Mouse (Mus musculus) heart, embryonic 16.5 days (tissue): ENCODE results near the gene Vcl. TPM values are rescaled to one million over a fixed set of nuclear protein-coding genes. Genes with fewer than 3 reads are reported as not detected.

Experiments
- ATAC-seq: fragments of 200-750 bp; cut with Nextera tagmentation; replicated peaks from 2 replicates; pipeline ENCODE4 v1.8.0; 2017; ENCODE audit warnings: moderate number of reproducible peaks; ENCODE audit not compliant: insufficient read depth, low FRiP score; ENCODE audit errors: extremely low read depth
- H3K27ac ChIP-seq: fragments of 300-500 bp; sonication (generic); 2 replicates; pipeline ENCODE4 v1.5.1; 2014; ENCODE audit warnings: mild to moderate bottlenecking, low read length, control low read depth, moderate library complexity
- H3K27me3 ChIP-seq: fragments of 300-500 bp; sonication (generic); 2 replicates; pipeline ENCODE4 v1.6.1; 2014; ENCODE audit warnings: low read length, mixed read lengths; ENCODE audit not compliant: control insufficient read depth, insufficient read depth
- H3K36me3 ChIP-seq: fragments of 300-500 bp; sonication (generic); 2 replicates; pipeline ENCODE4 v1.6.1; 2014; ENCODE audit not compliant: control insufficient read depth, insufficient read depth
- H3K4me1 ChIP-seq: fragments of 300-500 bp; sonication (generic); 2 replicates; pipeline ENCODE4 v1.6.1; 2014; ENCODE audit warnings: low read length, mixed read lengths; ENCODE audit not compliant: control insufficient read depth, insufficient read depth
- H3K4me2 ChIP-seq: fragments of 300-500 bp; sonication (generic); 2 replicates; pipeline ENCODE4 v1.6.1; 2014; ENCODE audit warnings: low read depth, mild to moderate bottlenecking, control low read depth, low read length
- H3K4me3 ChIP-seq: fragments of 300-500 bp; sonication (generic); 2 replicates; pipeline ENCODE4 v1.5.1; 2014; ENCODE audit warnings: mild to moderate bottlenecking, control low read depth, low read length
- H3K9ac ChIP-seq: fragments of 300-500 bp; sonication (generic); 2 replicates; pipeline ENCODE4 v1.6.1; 2014; ENCODE audit warnings: low read length, control low read depth
- H3K9me3 ChIP-seq: fragments of 300-500 bp; sonication (generic); replicated peaks from 2 replicates; pipeline ENCODE4 v1.6.1; 2016; ENCODE audit warnings: low read length; ENCODE audit not compliant: control insufficient read depth
- WGBS: fragments of 180-500 bp; shearing (Covaris S2); extraction: QIAGEN DNeasy Blood & Tissue Kit; methylation state at CpG from one replicate; pipeline ENCODE4 v1.1.7; 2014; 5-methylcytosine and 5-hydroxymethylcytosine counted together
- polyA plus RNA-seq: library from polyadenylated mRNA; unstranded; fragments of >200 nt; fragmentation: Nextera tagmentation; extraction: Ambion mirVana; gene quantifications from 2 replicates; pipeline ENCODE4 v1.2.1, GENCODE M21; 2015

The Vcl gene
- polyA plus RNA-seq, 1 experiment from 2014 or later: 89.3 TPM

GRCm38 (mm10) chr14:21076501-21077194, 147.4 kb downstream of the Vcl start:
- WGBS: 30% methylated on average over 7 of the region's 7 CpGs
- peak overlapping the region; percentile 73 for H3K4me2 ChIP-seq
- H3K27ac ChIP-seq: peak overlapping the region; percentile 95
- no peaks in the 10 kb centered on the region for H3K9me3 ChIP-seq
- H3K9ac ChIP-seq: peak overlapping the region; percentile 87
- H3K27me3 ChIP-seq: no peaks in the 10 kb centered on the region
- peaks cover 33% of the 10 kb centered on the region for H3K4me1 ChIP-seq
- no peak for ATAC-seq
- H3K36me3 ChIP-seq: no peaks in the 10 kb centered on the region
- H3K4me3 ChIP-seq: peak overlapping the region; percentile 81

DNA sequence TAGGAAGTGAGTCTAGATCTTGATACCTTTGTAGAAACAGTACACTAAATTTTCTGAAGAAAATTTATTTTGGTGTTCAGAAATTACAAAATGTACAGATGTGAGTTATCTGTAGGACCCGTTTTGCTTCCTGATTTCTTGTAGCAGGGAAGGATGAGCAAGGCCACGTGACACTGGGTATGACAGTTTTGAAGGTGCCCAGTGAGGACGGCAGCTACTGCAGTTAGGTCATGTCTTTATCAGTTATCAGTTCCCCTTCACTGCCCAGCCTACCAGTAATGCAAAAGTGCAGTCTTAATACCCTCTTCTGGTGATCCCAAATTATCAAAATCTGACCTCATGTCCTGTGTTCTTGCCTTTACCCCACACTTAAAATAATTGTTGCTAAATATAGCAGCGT, 148.7 kb downstream of the Vcl start:
- H3K27ac ChIP-seq: peak overlapping the region; percentile 74
- peaks cover 41% of the 10 kb centered on the region for H3K4me1 ChIP-seq
- no peaks in the 10 kb centered on the region for H3K36me3 ChIP-seq
- peak overlapping the region; percentile 15; the same call in 1 of the 2 replicates for H3K9ac ChIP-seq
- WGBS: 28% methylated on average over 4 of the region's 4 CpGs
- H3K9me3 ChIP-seq: no peaks in the 10 kb centered on the region
- no peak overlapping the region; the same call in 1 of the 2 replicates for H3K4me3 ChIP-seq
- H3K27me3 ChIP-seq: no peaks in the 10 kb centered on the region
- no peak for ATAC-seq
- H3K4me2 ChIP-seq: peak overlapping the region; percentile 73

GRCm38 (mm10) chr14:21078511-21078910, 149.3 kb downstream of the Vcl start:
- Histone ChIP-seq H3K4me2 (peak overlapping the region; percentile 73; the same call in 1 of the 2 replicates), H3K9ac (no peak overlapping the region), H3K9me3 (no peaks in the 10 kb centered on the region), H3K4me1 (peaks cover 43% of the 10 kb centered on the region), H3K27me3 (no peaks in the 10 kb centered on the region), H3K27ac (peak overlapping the region; percentile 71; the same call in 1 of the 2 replicates), H3K4me3 (no peak overlapping the region), H3K36me3 (no peaks in the 10 kb centered on the region)
- ATAC-seq: no peak

- no peaks in the 10 kb centered on the region for H3K9me3 ChIP-seq
- no peak for ATAC-seq
- no peaks in the 10 kb centered on the region for H3K27me3 ChIP-seq
- H3K4me2 ChIP-seq: no peak overlapping the region
- 0 out of 2 replicates have a peak overlapping the region, but pooled peaks have one; percentile 1 for H3K27ac ChIP-seq
- H3K9ac ChIP-seq: no peak overlapping the region
- WGBS: 31% methylated on average over 1 of the region's 1 CpGs
- H3K4me3 ChIP-seq: no peak overlapping the region
- H3K4me1 ChIP-seq: peaks cover 40% of the 10 kb centered on the region
- H3K36me3 ChIP-seq: no peaks in the 10 kb centered on the region
Observed at GRCm38 (mm10) chr14:21082823-21083222, 153.6 kb downstream of the Vcl start.

Other genes starting within 250 kb of the Vcl start
- gene Fut11, start 234.4 kb upstream of the Vcl start, polyA plus RNA-seq: 20.5 and 20.6 TPM in 2 replicates
- 175 and 177 TPM in 2 replicates for gene Chchd1, start 226.4 kb upstream of the Vcl start, polyA plus RNA-seq
- gene Zswim8, start 221.8 kb upstream of the Vcl start, polyA plus RNA-seq: 22.3 and 24.1 TPM in 2 replicates
- 16.2 and 17.2 TPM in 2 replicates for gene Ndst2, start 194.8 kb upstream of the Vcl start, polyA plus RNA-seq
- gene Camk2g, start 135.3 kb upstream of the Vcl start, polyA plus RNA-seq: 81.5 and 103 TPM in 2 replicates
- gene Plau, start 92.7 kb upstream of the Vcl start, polyA plus RNA-seq: 1.2 and 1.9 TPM in 2 replicates
- gene Ap3m1, start 123.1 kb downstream of the Vcl start, polyA plus RNA-seq: 54.4 and 60.7 TPM in 2 replicates
- 197 and 222 TPM in 2 replicates for gene Adk, start 123.2 kb downstream of the Vcl start, polyA plus RNA-seq